Mouse (Mus musculus): ENCODE results near the gene Saal1.

GRCm38 (mm10) chr7:46675886-46676285 is 34.6 kb downstream of the Saal1 start:
- TF ChIP-seq MYOG (IDR thresholded peaks at IDR 0.05; ENCODE audit: control insufficient read depth in 1 of 3, insufficient read depth in 1 of 3, insufficient read length in 2 of 3, low read depth in 2 of 3) (no peak), POLR2A (IDR thresholded peaks at IDR 0.05; ENCODE audit: insufficient read length, low read depth) (no peak), MYOD1 (IDR thresholded peaks at IDR 0.05; ENCODE audit: control insufficient read depth in 1 of 3, insufficient read length in 2 of 3, low read depth in 2 of 3) (no peak), REST (IDR thresholded peaks at IDR 0.05; ENCODE audit: insufficient read depth, insufficient read length) (no peak), TCF12 (IDR thresholded peaks at IDR 0.05; ENCODE audit: insufficient read depth, poor library complexity, severe bottlenecking) (no peak), USF1 (IDR thresholded peaks at IDR 0.05; ENCODE audit: low read depth) (no peak), MAX (IDR thresholded peaks at IDR 0.05; ENCODE audit: low read depth) (no peak), CEBPB (IDR thresholded peaks at IDR 0.05; ENCODE audit: insufficient read depth, poor library complexity, severe bottlenecking) (no peak), E2F4 (IDR thresholded peaks at IDR 0.05; ENCODE audit: insufficient read depth) (no peak)
